Mouse (Mus musculus) testis, adult 2 months (tissue): Measurements from ENCODE around the gene Pcnx.

Source experiments
- CTCF ChIP-seq: fragments of 200-500 bp; IDR thresholded peaks from 2 replicates; pipeline ENCODE4 v1.5.1; 2012; ENCODE audit warnings: low read depth, mild to moderate bottlenecking, inconsistent platforms, low read length, moderate library complexity; ENCODE audit not compliant: control insufficient read depth, insufficient read depth, insufficient replicate concordance
- POLR2A ChIP-seq: fragments of 200-500 bp; IDR thresholded peaks from 2 replicates; pipeline ENCODE4 v1.6.1; 2012; ENCODE audit warnings: low read depth, mild to moderate bottlenecking, inconsistent platforms, low read length, moderate library complexity; ENCODE audit not compliant: control insufficient read depth

DNA sequence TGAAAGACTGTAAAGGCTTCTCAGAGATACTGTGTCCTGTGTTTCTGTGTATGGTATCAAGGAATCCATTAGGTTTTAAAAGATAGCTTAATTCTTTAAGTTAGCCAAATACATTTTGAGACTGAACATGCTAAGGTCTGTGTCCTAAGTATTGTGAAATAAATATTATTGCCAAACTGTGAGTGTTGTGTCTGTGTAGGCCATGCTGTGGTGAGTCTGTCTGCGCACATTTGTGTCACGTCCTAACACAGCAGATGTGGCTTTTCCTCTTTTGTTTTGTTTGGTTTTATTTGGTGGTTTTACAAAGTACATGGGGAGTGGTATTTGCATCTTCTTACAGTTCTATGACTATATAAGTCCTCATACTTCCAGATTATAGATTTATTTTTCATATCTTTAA lies 60.8 kb downstream of the Pcnx start:
- TF ChIP-seq CTCF (no peak), POLR2A (no peak)
